Mouse (Mus musculus) left cerebral cortex, adult 2 months (tissue): ENCODE measurements around the gene Bco2. TPM values are rescaled to one million over a fixed set of nuclear protein-coding genes. Genes with fewer than 3 reads are reported as not detected.
A peak's percentile ranks its signal among the peaks of the same experiment; 100 is the strongest.

Experiments
- DNase-seq, 2 experiments: peaks; one replicate each; pipeline ENCODE4 v3.0.0; 2021 to 2022; ENCODE audit warnings: low spot score in 2 of 2, mixed read lengths in 1 of 2; ENCODE audit errors: extremely low spot score in 1 of 2
- H3K27ac ChIP-seq: fragments of 200-600 bp; 2 replicates; pipeline ENCODE4 v1.8.1; 2022
- H3K4me3 ChIP-seq: fragments of 200-600 bp; 2 replicates; pipeline ENCODE4 v1.8.1; 2022
- CTCF ChIP-seq: fragments of 200-600 bp; IDR thresholded peaks from 2 replicates; pipeline ENCODE4 v1.8.1; 2022; ENCODE audit warnings: antibody characterized with exemption, mild to moderate bottlenecking, moderate library complexity
- intact Hi-C: fragments of 180-260 bp; cut with DNase I; formaldehyde crosslinking; loops from one replicate; pipeline ENCODE4 v1.15.1; 2025
- total RNA-seq, 2 experiments: library from RNA; stranded (reverse); gene quantifications; 2 replicates each; pipeline ENCODE4 v1.2.3; 2021

Gene Bco2
- total RNA-seq, 2 experiments from 2014 or later: 3.0 to 3.6 TPM

DNA sequence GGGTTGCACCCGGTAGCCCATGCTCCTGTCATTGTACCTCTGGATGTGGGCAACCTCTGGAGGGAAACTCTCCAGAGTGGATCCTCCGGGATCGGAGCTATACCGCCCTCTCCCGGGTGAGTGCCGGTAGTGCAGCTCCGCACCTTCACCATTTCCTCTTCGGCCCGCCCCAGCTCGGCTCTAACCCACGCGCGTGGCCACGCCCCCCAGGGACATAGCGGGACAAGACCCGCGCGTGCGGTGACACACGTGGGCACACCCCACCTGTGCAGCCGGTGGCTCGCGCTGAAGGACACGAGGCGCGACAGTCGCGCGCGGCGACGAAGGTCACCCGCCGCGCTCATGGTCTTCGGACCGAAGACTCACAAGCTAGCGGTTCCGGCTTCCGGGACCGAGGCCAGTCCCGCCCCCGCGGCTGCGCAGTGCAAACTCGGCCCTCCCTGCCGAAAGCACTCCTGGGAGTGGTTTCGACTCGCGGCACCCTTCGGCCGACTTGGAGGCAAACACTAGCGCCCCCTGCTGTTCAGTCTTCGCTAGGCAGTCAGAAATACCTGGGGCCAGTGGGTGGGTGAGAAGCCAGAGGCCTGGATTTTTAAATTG lies 26.6 kb downstream of the Bco2 start, which contains the start of gene Pts:
TSS of gene Pts (minus strand) at position 432 of the 600 bp plus-strand sequence.
- peak; percentile 65 for TF ChIP-seq CTCF
- DNase-seq: peak; percentile 96
- Histone ChIP-seq H3K4me3 (peak within 1 kb of the TSS; percentile 67), H3K27ac (peak within 1 kb of the TSS; percentile 86)
- intact Hi-C loops: loop anchor here (1.0 to 2.0 kb wide), 3 partner anchors 65 to 1034 kb away; no protein-coding TSS in a partner anchor

DNA sequence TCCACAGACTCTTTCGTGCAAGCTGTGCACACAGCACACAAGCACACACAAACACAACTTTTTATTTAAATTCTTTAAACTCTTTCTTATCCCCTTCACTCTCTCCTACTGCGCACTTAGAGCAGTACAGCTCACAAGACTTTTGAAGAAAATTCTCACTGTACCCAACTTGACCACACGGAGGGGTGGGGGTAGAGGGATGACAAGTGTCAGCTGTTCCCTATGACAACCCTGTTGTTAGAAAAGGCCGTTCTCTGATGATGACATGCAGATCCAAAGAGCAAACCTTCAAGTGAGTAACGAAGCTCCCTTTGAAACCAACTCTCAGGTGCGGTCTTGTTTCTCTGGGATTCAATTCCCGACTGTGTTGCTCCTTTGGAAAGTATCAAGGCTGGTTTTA lies 27.1 kb downstream of the Bco2 start:
- TF ChIP-seq CTCF: no peak
- intact Hi-C loops: loop anchor here (1.0 to 2.0 kb wide), 3 partner anchors 65 to 1033 kb away; no protein-coding TSS in a partner anchor
- H3K4me3 ChIP-seq: peak overlapping the region; percentile 67
- peak overlapping the region; percentile 86 for H3K27ac ChIP-seq
- no peak for DNase-seq

GRCm38 (mm10) chr9:50525585-50525984 lies 29.4 kb downstream of the Bco2 start:
- intact Hi-C loops: no loop called here
- DNase-seq: no peak
- no peak for TF ChIP-seq CTCF
- H3K27ac ChIP-seq: no peak overlapping the region
- no peak overlapping the region for H3K4me3 ChIP-seq

GRCm38 (mm10) chr9:50524936-50525335 lies 30.0 kb downstream of the Bco2 start:
- no peak for DNase-seq
- Histone ChIP-seq H3K27ac (no peak overlapping the region), H3K4me3 (no peak overlapping the region)
- intact Hi-C loops: no loop called here
- TF ChIP-seq CTCF: no peak

DNA sequence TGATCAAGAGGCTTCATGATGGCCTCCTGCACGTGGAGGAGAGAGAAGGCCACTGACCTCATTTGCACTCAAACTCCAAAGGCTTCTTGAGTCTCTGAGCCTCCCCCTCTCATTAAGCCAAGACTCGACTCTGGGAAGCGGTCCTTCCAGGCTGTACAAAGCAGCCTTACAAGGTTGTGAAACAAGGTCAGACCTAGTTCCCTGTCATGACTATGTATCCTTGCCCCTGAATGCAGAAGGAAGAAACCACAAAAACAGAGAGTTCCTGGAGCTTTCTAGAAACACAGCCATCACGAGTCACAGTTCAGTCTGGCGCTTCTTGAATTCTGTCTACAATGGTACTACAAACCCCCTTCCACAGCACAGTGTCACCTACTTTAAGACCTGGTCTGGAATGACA lies 32.4 kb downstream of the Bco2 start:
- DNase-seq: no peak
- H3K4me3 ChIP-seq: no peak overlapping the region
- intact Hi-C loops: no loop called here
- no peak for TF ChIP-seq CTCF
- no peak overlapping the region for H3K27ac ChIP-seq

- TF ChIP-seq CTCF: peak; percentile 33
- no peak for DNase-seq
- intact Hi-C loops: no loop called here
- Histone ChIP-seq H3K27ac (no peak overlapping the region), H3K4me3 (no peak overlapping the region)
Observed at GRCm38 (mm10) chr9:50521562-50521961, 33.4 kb downstream of the Bco2 start.

- no peak for DNase-seq
- TF ChIP-seq CTCF: no peak
- Histone ChIP-seq H3K27ac (no peak overlapping the region), H3K4me3 (no peak overlapping the region)
- intact Hi-C loops: no loop called here
Observed at GRCm38 (mm10) chr9:50520748-50521147, 34.2 kb downstream of the Bco2 start.

DNA sequence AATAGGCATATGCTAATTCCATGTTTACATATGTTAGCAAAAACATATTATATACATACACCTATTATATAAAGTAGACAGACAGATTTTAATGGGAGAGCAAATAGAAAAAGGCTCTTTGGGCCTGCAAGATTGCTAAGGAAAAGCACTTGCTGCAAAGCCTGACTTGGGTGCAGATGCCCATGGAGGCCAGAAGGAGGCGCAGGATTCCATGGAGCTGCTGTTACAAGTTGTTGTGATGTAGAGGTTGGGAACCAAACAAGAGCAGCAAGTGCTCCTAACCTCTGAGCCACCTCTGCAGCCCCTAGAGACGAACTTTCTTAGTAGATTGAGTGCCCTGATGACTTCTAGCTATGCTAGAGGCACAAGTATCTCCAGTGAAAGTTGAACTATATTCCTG lies 36.2 kb downstream of the Bco2 start:
- peak; percentile 41 for TF ChIP-seq CTCF
- Histone ChIP-seq H3K4me3 (no peak overlapping the region), H3K27ac (no peak overlapping the region)
- intact Hi-C loops: loop anchor here (5.0 kb wide), 1 partner anchor 41 kb away; no protein-coding TSS in a partner anchor
- no peak for DNase-seq

DNA sequence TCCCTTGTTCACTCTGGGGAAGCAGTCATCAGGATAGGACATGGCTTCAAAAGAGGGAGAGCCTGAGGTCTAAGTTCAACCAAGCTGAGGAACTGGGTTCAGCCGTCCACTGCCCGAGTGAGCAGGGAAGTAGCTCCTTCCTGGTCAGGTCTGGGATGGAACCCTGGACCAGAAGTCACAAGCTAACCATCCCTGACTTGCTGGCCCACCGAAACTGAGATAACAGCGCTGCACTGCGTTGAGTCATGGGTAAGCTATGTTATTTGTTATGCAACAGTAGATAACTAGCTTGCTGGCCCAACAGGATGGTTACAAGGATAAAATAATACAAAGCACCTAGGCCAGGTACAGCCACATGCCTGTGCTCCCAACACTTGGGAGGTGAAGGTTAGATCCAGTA lies 39.5 kb downstream of the Bco2 start:
- Histone ChIP-seq H3K4me3 (no peak overlapping the region), H3K27ac (no peak overlapping the region)
- TF ChIP-seq CTCF: no peak
- intact Hi-C loops: loop anchor here (5.0 kb wide), 1 partner anchor 38 kb away; no protein-coding TSS in a partner anchor
- no peak for DNase-seq

DNA sequence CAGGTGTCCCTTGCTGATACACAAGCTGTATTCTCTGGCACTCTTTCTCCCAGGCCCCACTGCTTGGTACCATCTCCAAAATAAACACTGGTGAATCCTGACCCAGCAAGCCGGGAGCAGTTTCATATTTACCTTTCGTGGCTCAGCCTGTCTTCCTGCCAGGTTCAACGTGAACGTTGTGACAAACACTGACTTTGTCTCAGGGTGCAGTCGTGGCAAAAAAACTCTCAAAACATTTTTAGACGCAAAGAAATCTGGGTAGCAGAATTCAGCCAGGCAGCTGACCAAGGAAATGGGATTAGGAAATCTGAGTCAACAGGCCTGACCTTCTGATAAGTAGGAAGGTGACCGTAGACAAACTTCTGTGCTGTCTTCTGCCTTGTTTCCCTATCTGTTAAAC lies 47.4 kb downstream of the Bco2 start:
- Histone ChIP-seq H3K4me3 (no peak overlapping the region), H3K27ac (no peak overlapping the region)
- no peak for DNase-seq
- intact Hi-C loops: no loop called here
- TF ChIP-seq CTCF: no peak

DNA sequence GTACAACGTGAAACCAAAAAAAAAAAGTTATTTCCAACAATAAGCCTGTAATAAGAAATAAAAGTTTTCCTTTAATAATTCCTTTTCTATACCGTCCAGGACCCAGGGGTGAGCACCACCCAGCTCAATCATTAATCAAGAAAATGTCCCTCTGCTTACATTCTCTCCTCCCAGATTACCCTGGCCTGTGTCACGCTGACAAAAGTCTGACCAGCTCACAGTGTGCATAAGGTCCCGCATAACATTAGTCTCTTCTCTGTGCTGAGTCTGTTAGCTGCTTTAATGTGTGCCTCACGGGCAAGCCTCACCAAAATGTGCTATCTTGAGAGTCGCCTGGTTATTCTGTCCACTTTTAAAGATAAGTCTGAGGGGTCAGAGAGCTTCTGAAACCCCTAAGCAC lies 49.6 kb downstream of the Bco2 start:
- TF ChIP-seq CTCF: no peak

GRCm38 (mm10) chr9:50502949-50503348 lies 52.0 kb downstream of the Bco2 start:
- DNase-seq: no peak
- H3K27ac ChIP-seq: no peak overlapping the region
- intact Hi-C loops: no loop called here
- no peak for TF ChIP-seq CTCF
- H3K4me3 ChIP-seq: no peak overlapping the region

More for the DNA sequence above, 49.6 kb downstream of the Bco2 start:
- intact Hi-C loops: no loop called here
- DNase-seq: no peak
- H3K27ac ChIP-seq: no peak overlapping the region
- H3K4me3 ChIP-seq: no peak overlapping the region

GRCm38 (mm10) chr9:50500974-50501501 lies 53.9 kb downstream of the Bco2 start:
- H3K4me3 ChIP-seq: 0 out of 2 replicates have a peak overlapping the region, but pooled peaks have one; percentile 11
- TF ChIP-seq CTCF: no peak
- no peak overlapping the region for H3K27ac ChIP-seq
- intact Hi-C loops: no loop called here
- DNase-seq: no peak
